Mouse (Mus musculus) kidney, adult 18-20 months (tissue): Measurements from ENCODE around the gene Vmn2r15.

Experiments
- DNase-seq: peaks from one replicate; pipeline ENCODE4 v3.0.0; 2021

The Vmn2r15 gene

DNA sequence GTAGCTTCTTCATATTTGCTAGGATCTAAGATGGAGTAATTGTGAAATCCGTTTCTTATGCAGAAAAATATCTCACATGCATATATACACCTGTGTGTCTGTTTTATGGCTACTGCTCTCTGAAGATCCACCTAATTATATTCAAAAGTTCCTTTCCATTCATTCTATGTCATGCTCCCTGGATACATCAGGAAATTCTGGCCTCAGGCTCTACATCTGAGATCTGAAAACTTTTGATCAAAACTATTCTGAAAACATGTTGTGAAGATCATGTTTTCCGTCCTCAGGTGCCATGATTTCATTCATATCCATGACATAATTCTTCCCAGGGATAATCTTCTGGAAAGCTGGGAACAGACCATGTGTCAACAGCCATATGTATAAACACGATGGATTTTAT lies at the start of gene Vmn2r15:
Gene Vmn2r15, minus strand, starts transcription at position 101 of the 400 bp plus-strand sequence.
- DNase-seq, result no peak

GRCm38 (mm10) chr5:109329862-109330261 lies 32.4 kb upstream of the Vmn2r15 start, which contains the start of gene Vmn2r16:
TSS of gene Vmn2r16 (plus strand) at chr5:109330162.
- DNase-seq, result no peak

- no peak for DNase-seq
Observed at GRCm38 (mm10) chr5:109294655-109295054, 2.8 kb downstream of the Vmn2r15 start.
